Mouse (Mus musculus) layer of hippocampus, postnatal 10 days (tissue): ENCODE data around the gene Map2. TPM values are rescaled to one million over a fixed set of nuclear protein-coding genes. Genes with fewer than 3 reads are reported as not detected.

Experiments
- total RNA-seq, 2 experiments: library from RNA; stranded (reverse); gene quantifications; 2 replicates each; pipeline ENCODE4 v1.2.3; 2021

Map2 gene
- total RNA-seq, 2 experiments from 2014 or later, result 1,107 to 1,119 TPM

Other genes starting within 250 kb of the Map2 start
- gene Crygf, start 248.8 kb upstream of the Map2 start, total RNA-seq, result not detected